Mouse (Mus musculus) heart, embryonic 16.5 days (tissue): ENCODE measurements around the gene Sorcs3. TPM values are rescaled to one million over a fixed set of nuclear protein-coding genes. Genes with fewer than 3 reads are reported as not detected.

ENCODE experiments used
- ATAC-seq: fragments of 200-750 bp; cut with Nextera tagmentation; replicated peaks from 2 replicates; pipeline ENCODE4 v1.8.0; 2017; ENCODE audit warnings: moderate number of reproducible peaks; ENCODE audit not compliant: insufficient read depth, low FRiP score; ENCODE audit errors: extremely low read depth
- H3K27ac ChIP-seq: fragments of 300-500 bp; sonication (generic); 2 replicates; pipeline ENCODE4 v1.5.1; 2014; ENCODE audit warnings: mild to moderate bottlenecking, low read length, control low read depth, moderate library complexity
- H3K27me3 ChIP-seq: fragments of 300-500 bp; sonication (generic); 2 replicates; pipeline ENCODE4 v1.6.1; 2014; ENCODE audit warnings: low read length, mixed read lengths; ENCODE audit not compliant: control insufficient read depth, insufficient read depth
- H3K36me3 ChIP-seq: fragments of 300-500 bp; sonication (generic); 2 replicates; pipeline ENCODE4 v1.6.1; 2014; ENCODE audit not compliant: control insufficient read depth, insufficient read depth
- H3K4me1 ChIP-seq: fragments of 300-500 bp; sonication (generic); 2 replicates; pipeline ENCODE4 v1.6.1; 2014; ENCODE audit warnings: low read length, mixed read lengths; ENCODE audit not compliant: control insufficient read depth, insufficient read depth
- H3K4me2 ChIP-seq: fragments of 300-500 bp; sonication (generic); 2 replicates; pipeline ENCODE4 v1.6.1; 2014; ENCODE audit warnings: low read depth, mild to moderate bottlenecking, control low read depth, low read length
- H3K4me3 ChIP-seq: fragments of 300-500 bp; sonication (generic); 2 replicates; pipeline ENCODE4 v1.5.1; 2014; ENCODE audit warnings: mild to moderate bottlenecking, control low read depth, low read length
- H3K9ac ChIP-seq: fragments of 300-500 bp; sonication (generic); 2 replicates; pipeline ENCODE4 v1.6.1; 2014; ENCODE audit warnings: low read length, control low read depth
- H3K9me3 ChIP-seq: fragments of 300-500 bp; sonication (generic); replicated peaks from 2 replicates; pipeline ENCODE4 v1.6.1; 2016; ENCODE audit warnings: low read length; ENCODE audit not compliant: control insufficient read depth
- WGBS: fragments of 180-500 bp; shearing (Covaris S2); extraction: QIAGEN DNeasy Blood & Tissue Kit; methylation state at CpG from one replicate; pipeline ENCODE4 v1.1.7; 2014; 5-methylcytosine and 5-hydroxymethylcytosine counted together
- polyA plus RNA-seq: library from polyadenylated mRNA; unstranded; fragments of >200 nt; fragmentation: Nextera tagmentation; extraction: Ambion mirVana; gene quantifications from 2 replicates; pipeline ENCODE4 v1.2.1, GENCODE M21; 2015

The Sorcs3 gene
- polyA plus RNA-seq, 1 experiment from 2014 or later: 0.21 TPM

- no peaks in the 10 kb centered on the region for H3K4me1 ChIP-seq
- H3K4me3 ChIP-seq: no peak overlapping the region
- WGBS: 18% methylated on average over 1 of the region's 1 CpGs
- H3K27me3 ChIP-seq: no peaks in the 10 kb centered on the region
- no peak overlapping the region for H3K4me2 ChIP-seq
- no peak overlapping the region for H3K27ac ChIP-seq
- no peak overlapping the region for H3K9ac ChIP-seq
- H3K36me3 ChIP-seq: no peaks in the 10 kb centered on the region
- ATAC-seq: no peak
- H3K9me3 ChIP-seq: no peaks in the 10 kb centered on the region
Measured at GRCm38 (mm10) chr19:48391551-48391950, 185.7 kb downstream of the Sorcs3 start.

- H3K27me3 ChIP-seq: no peaks in the 10 kb centered on the region
- H3K9ac ChIP-seq: no peak overlapping the region
- no peak overlapping the region for H3K4me2 ChIP-seq
- WGBS: 67% methylated on average over 7 of the region's 7 CpGs
- H3K4me1 ChIP-seq: no peaks in the 10 kb centered on the region
- no peaks in the 10 kb centered on the region for H3K36me3 ChIP-seq
- no peak overlapping the region for H3K4me3 ChIP-seq
- no peak overlapping the region for H3K27ac ChIP-seq
- ATAC-seq: no peak
- no peaks in the 10 kb centered on the region for H3K9me3 ChIP-seq
Measured at GRCm38 (mm10) chr19:48404774-48405495, 199.1 kb downstream of the Sorcs3 start.

- no peak overlapping the region for H3K4me3 ChIP-seq
- H3K4me1 ChIP-seq: no peaks in the 10 kb centered on the region
- H3K27me3 ChIP-seq: no peaks in the 10 kb centered on the region
- H3K27ac ChIP-seq: no peak overlapping the region
- no peak overlapping the region for H3K4me2 ChIP-seq
- H3K9ac ChIP-seq: no peak overlapping the region
- no peaks in the 10 kb centered on the region for H3K9me3 ChIP-seq
- 65% methylated on average over 4 of the region's 4 CpGs for WGBS
- no peaks in the 10 kb centered on the region for H3K36me3 ChIP-seq
- ATAC-seq: no peak
Measured at GRCm38 (mm10) chr19:48408221-48408620, 202.4 kb downstream of the Sorcs3 start.

GRCm38 (mm10) chr19:48411332-48411731 lies 205.5 kb downstream of the Sorcs3 start:
- H3K36me3 ChIP-seq: no peaks in the 10 kb centered on the region
- no peak overlapping the region for H3K4me3 ChIP-seq
- H3K27me3 ChIP-seq: no peaks in the 10 kb centered on the region
- no peak overlapping the region for H3K27ac ChIP-seq
- no peak overlapping the region for H3K9ac ChIP-seq
- H3K9me3 ChIP-seq: no peaks in the 10 kb centered on the region
- no peak overlapping the region for H3K4me2 ChIP-seq
- 48% methylated on average over 2 of the region's 2 CpGs for WGBS
- H3K4me1 ChIP-seq: no peaks in the 10 kb centered on the region
- ATAC-seq: no peak

GRCm38 (mm10) chr19:48413836-48414235 lies 208.0 kb downstream of the Sorcs3 start:
- no peaks in the 10 kb centered on the region for H3K27me3 ChIP-seq
- H3K9ac ChIP-seq: no peak overlapping the region
- ATAC-seq: no peak
- no peaks in the 10 kb centered on the region for H3K36me3 ChIP-seq
- H3K4me1 ChIP-seq: no peaks in the 10 kb centered on the region
- no peaks in the 10 kb centered on the region for H3K9me3 ChIP-seq
- 59% methylated on average over 2 of the region's 2 CpGs for WGBS
- H3K4me3 ChIP-seq: no peak overlapping the region
- no peak overlapping the region for H3K27ac ChIP-seq
- H3K4me2 ChIP-seq: no peak overlapping the region

- H3K4me3 ChIP-seq: no peak overlapping the region
- WGBS: 47% methylated on average over 3 of the region's 3 CpGs
- no peaks in the 10 kb centered on the region for H3K36me3 ChIP-seq
- no peak overlapping the region for H3K9ac ChIP-seq
- H3K4me2 ChIP-seq: no peak overlapping the region
- no peaks in the 10 kb centered on the region for H3K9me3 ChIP-seq
- no peaks in the 10 kb centered on the region for H3K27me3 ChIP-seq
- no peaks in the 10 kb centered on the region for H3K4me1 ChIP-seq
- no peak for ATAC-seq
- no peak overlapping the region for H3K27ac ChIP-seq
Measured at GRCm38 (mm10) chr19:48418356-48418755, 212.5 kb downstream of the Sorcs3 start.

- ATAC-seq: no peak
- H3K4me3 ChIP-seq: no peak overlapping the region
- no peak overlapping the region for H3K4me2 ChIP-seq
- no peak overlapping the region for H3K27ac ChIP-seq
- H3K27me3 ChIP-seq: no peaks in the 10 kb centered on the region
- H3K9me3 ChIP-seq: no peaks in the 10 kb centered on the region
- no peak overlapping the region for H3K9ac ChIP-seq
- no peaks in the 10 kb centered on the region for H3K36me3 ChIP-seq
- WGBS: 74% methylated on average over 4 of the region's 4 CpGs
- H3K4me1 ChIP-seq: no peaks in the 10 kb centered on the region
Measured at GRCm38 (mm10) chr19:48429263-48429662, 223.4 kb downstream of the Sorcs3 start.

GRCm38 (mm10) chr19:48429755-48430154 lies 223.9 kb downstream of the Sorcs3 start:
- 38% methylated on average over 2 of the region's 2 CpGs for WGBS
- Histone ChIP-seq H3K36me3 (no peaks in the 10 kb centered on the region), H3K4me1 (no peaks in the 10 kb centered on the region), H3K9me3 (no peaks in the 10 kb centered on the region), H3K9ac (no peak overlapping the region), H3K4me2 (no peak overlapping the region), H3K4me3 (no peak overlapping the region), H3K27ac (no peak overlapping the region), H3K27me3 (no peaks in the 10 kb centered on the region)
- ATAC-seq: no peak

- H3K4me3 ChIP-seq: no peak overlapping the region
- no peaks in the 10 kb centered on the region for H3K36me3 ChIP-seq
- 87% methylated on average over 5 of the region's 5 CpGs for WGBS
- no peak for ATAC-seq
- no peaks in the 10 kb centered on the region for H3K9me3 ChIP-seq
- H3K27ac ChIP-seq: no peak overlapping the region
- no peak overlapping the region for H3K9ac ChIP-seq
- no peaks in the 10 kb centered on the region for H3K4me1 ChIP-seq
- H3K27me3 ChIP-seq: no peaks in the 10 kb centered on the region
- H3K4me2 ChIP-seq: no peak overlapping the region
Measured at GRCm38 (mm10) chr19:48430328-48430727, 224.5 kb downstream of the Sorcs3 start.
